Mouse (Mus musculus): ENCODE results near the gene G6pc.
"Not testable (repeated sequence)": the region's sequence is repeated elsewhere in the genome, so short reads cannot be mapped to it uniquely, and the experiment has no call there.

Gene G6pc

DNA sequence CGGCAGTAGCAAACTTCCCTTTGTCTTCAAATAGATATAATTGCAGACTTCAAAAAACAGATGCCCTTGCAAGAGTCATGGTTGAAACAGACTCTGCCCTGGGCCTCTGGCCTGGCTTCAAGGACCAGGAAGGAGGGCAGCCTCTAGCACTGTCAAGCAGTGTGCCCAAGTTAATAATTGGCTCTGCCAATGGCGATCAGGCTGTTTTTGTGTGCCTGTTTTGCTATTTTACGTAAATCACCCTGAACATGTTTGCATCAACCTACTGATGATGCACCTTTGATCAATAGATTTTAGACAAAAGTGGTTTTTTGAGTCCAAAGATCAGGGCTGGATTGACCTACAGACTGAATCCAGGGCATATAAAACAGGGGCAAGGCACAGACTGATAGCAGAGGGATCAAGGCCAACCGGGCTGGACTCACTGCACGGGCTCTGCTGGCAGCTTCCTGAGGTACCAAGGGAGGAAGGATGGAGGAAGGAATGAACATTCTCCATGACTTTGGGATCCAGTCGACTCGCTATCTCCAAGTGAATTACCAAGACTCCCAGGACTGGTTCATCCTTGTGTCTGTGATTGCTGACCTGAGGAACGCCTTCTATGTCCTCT, at the start of gene G6pc:
Gene G6pc, plus strand, starts transcription at position 236 of the 610 bp plus-strand sequence.
- no peak for DNase-seq (ENCODE audit: low spot score in 2 of 2)

DNA sequence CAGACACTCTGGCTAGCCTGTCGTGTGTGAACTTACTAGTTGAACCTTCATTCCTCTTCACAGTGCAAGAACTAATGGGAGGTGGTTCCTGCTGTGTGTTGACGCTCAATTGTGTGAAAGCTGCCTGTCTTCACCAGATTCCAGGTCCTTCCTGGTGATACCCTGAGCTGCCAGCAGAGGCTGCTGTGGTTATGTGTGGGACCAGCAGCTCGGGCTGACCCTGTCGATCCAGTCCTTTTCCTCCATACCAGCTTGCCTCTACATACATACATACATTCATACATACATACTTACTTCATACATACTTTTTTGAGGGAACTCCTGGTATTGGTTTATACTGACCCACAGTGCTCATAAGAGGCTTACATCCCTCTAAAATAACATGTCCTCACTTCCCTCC, 43.8 kb upstream of the G6pc start:
- peak in 1 of 2 experiments; percentile 63 for DNase-seq (ENCODE audit: low spot score in 2 of 2)

DNA sequence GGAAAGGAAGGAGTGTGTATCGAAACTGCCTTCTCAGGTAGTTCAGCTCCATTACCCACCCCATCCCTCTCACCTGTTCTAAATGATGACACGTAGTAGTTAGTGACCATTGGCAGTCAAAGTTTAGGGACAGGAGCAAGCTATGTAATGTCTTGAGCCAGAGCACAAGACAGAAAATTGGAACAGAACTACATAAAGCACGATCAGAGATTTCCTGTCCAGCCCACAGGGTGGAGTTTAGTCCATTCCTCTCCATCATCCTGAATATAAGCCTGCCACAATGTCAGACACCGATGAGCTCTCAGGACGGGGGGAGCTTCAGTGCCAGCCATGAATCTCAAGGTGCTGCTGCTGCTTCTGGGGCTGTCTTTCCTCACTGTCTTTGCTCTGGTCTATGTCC, 42.6 kb upstream of the G6pc start, which contains the start of gene Aoc2:
Gene Aoc2, plus strand, starts transcription at position 301 of the 400 bp plus-strand sequence.
- no peak for DNase-seq (ENCODE audit: low spot score in 2 of 2)

DNA sequence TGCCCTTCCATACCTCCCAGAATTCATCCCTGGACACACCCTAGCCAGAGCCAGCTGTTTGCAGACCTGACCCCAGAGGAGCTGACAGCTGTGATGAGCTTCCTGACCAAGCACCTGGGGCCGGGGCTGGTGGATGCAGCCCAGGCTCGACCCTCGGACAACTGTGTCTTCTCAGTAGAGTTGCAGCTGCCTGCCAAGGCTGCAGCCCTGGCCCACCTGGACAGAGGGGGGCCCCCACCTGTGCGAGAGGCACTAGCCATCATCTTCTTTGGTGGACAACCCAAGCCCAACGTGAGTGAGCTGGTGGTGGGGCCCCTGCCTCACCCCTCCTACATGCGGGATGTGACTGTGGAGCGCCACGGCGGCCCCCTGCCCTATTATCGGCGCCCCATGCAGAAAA, 42.2 kb upstream of the G6pc start:
- not testable (repeated sequence) for DNase-seq (ENCODE audit: low spot score in 2 of 2)

DNA sequence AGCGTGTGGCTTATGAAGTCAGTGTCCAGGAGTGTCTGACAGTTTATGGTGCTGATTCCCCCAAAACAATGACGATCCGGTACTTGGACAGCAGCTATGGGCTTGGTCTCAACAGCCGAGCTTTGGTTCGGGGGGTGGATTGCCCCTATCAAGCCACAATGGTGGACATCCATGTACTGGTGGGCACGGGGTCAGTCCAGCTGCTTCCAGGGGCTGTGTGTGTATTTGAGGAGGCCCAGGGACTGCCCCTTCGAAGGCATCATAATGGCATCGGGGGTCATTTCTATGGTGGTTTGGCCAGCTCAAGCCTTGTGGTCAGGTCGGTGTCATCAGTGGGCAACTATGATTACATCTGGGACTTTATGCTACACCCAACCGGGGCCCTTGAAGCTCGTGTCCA, 41.2 kb upstream of the G6pc start:
- no peak for DNase-seq (ENCODE audit: low spot score in 2 of 2)

DNA sequence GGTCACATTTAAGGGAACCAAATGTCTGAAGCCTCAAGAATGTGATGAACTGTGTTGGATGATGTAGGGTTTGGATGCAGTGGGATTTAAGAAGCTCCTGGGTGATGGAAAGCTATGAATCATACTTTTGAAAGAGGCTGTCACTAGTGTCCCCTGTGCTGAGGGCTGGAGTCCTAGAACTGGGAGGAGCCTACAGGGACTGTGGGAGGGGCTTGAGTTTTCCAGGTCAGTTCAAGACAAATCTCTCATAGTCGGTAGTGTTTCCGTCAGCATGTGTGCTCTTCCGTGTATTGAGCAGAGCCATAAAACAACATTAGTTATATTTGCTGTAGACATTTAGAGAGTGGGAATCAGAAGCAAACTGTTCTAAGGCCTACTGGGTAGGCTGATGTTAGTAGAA, 40.0 kb upstream of the G6pc start:
- DNase-seq (ENCODE audit: low spot score in 2 of 2): no peak

DNA sequence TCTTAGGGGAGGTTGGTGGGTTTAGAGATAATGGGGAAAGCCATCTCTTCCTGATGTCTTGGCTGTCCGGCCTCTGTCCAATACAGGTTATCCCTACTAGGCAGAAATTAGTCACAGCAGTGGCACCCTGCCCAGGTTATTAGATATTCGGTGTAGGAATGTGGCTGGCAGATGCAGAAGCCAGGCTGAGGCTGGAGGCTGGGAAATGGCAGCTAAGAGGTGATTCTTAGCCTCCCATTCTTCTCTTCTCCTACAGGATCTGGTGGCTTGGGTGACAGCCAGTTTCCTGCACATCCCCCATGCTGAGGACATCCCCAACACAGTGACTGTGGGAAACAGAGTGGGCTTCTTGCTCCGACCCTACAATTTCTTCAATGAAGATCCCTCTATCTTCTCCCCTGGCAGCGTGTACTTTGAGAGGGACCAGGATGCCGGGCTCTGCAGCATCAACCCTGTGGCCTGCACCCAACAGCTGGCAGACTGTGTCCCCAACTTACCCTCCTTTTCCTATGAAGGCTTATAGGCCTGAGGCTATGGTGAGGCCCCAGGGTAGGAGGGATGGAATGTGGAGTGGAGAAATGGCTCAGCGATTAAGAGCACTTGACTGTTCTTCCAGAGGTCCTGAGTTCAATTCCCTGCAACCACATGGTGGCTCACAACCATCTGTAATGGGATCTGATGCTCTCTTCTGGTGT, 38.3 kb upstream of the G6pc start:
- DNase-seq (ENCODE audit: low spot score in 2 of 2): peak; percentile 37 to 50

DNA sequence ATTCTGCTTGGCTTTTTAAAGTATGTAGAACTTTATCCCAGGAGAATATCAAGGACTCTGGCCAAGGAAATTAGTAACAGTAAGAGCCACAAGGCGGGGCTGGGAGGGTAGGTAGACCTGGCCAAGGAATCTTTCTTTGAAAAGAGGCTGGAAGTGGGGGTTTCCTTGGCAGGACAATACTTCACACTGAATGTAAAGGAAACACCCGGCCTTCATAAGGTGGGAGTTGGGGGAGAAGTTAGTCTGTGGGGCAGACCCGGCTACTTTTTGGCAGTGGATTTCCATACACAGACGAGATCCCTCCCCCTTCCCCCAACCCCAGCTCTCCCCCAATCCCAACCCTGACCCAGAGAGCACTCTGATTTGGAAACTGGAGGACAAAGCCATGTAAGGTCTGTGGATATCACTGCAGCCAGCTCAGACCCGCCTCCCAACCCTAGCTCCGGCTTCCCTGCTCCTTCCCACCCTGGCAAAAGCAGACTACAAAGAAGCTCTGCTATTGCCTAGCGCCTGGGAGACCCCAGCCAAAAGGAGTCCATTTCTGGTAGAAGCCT, 36.9 kb upstream of the G6pc start, which contains the start of gene Aoc3:
Gene Aoc3, plus strand, starts transcription at position 235 of the 554 bp plus-strand sequence.
- peak; percentile 58 to 70 for DNase-seq (ENCODE audit: low spot score in 2 of 2)

DNA sequence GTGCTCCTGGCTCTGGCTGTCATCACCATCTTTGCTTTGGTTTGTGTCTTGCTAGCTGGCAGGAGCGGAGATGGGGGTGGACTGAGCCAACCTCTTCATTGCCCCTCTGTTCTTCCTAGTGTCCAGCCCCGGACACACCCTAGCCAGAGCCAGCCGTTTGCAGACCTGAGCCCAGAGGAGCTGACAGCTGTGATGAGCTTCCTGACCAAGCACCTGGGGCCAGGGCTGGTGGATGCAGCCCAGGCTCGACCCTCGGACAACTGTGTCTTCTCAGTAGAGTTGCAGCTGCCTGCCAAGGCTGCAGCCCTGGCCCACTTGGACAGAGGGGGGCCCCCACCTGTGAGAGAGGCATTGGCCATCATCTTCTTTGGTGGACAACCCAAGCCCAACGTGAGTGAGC, 36.4 kb upstream of the G6pc start:
- not testable (repeated sequence) for DNase-seq (ENCODE audit: low spot score in 2 of 2)

DNA sequence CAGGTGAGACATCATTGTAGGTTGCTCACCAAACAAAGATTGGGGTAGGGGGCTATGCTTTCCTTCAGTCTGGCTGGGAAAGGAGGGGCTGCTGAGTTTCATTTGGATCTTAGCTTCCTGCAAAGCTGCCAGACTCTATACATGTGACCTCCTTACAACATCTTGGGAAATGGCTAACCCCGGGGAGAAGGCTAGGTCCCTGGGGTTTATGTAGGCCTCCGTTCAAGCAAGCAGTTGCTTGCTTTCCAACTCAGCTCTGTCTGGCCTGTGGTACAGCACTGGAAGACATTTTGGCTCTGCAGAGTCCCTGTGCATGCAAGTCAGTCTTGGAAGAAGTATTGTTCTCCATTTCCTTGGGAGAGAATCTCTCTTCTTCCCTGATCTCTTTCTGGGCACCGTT, 34.8 kb upstream of the G6pc start:
- DNase-seq (ENCODE audit: low spot score in 2 of 2): peak; percentile 44 to 62

DNA sequence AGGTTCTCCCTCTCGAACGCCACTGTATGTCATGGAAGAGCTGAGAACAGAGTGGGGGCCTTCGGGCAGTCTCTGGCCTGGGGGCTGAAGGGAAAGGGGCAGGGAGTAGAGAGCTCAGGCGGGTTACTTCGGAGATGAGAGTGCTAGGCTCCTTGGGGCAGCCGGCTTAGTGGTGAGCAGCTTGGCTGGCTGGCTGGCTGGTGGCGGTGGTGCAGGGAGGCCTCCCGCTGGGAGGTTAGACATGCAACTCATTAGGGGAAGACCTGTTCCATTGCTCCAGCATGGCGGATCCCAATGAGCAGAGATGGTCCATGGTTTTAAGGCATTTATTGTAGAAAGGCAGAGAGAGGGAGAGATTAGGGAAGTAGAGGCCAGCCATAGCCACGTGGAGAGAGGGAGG, 33.3 kb upstream of the G6pc start:
- DNase-seq (ENCODE audit: low spot score in 2 of 2): no peak

DNA sequence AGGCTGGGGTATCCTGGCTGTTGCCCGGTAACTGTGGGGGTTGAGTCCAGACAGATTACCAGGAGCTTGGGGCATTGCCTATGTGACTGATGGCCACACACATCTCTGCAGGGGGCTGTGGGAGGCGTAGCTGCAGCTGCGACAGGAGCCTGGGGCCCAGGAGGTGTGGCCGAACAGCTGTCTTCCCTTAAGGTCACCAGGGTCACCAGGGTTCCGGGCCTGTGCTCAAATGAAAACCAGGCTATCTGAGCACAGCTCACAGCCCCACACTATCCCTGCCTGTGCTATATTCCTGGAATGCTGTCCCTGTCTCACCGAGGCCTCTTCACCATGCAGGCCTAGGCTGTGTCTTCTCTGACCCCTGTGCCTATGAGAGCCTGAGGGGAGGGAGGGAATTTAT, 32.8 kb upstream of the G6pc start:
- DNase-seq (ENCODE audit: low spot score in 2 of 2): no peak

DNA sequence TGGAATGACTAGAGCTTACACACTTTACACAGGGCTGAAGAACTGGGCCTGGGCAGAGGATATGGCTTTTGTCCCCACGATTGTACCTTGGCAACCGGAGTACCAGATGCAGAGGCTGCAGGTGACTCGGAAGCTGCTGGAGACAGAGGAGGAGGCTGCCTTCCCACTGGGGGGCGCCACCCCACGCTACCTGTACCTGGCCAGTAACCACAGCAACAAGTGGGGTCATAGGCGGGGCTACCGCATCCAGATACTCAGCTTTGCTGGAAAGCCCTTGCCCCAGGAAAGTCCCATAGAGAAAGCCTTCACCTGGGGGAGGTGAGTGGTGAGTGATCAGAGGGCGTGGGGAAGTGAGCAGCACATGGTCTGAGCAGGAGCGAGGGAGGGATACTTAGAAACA, 31.7 kb upstream of the G6pc start:
- no peak for DNase-seq (ENCODE audit: low spot score in 2 of 2)

DNA sequence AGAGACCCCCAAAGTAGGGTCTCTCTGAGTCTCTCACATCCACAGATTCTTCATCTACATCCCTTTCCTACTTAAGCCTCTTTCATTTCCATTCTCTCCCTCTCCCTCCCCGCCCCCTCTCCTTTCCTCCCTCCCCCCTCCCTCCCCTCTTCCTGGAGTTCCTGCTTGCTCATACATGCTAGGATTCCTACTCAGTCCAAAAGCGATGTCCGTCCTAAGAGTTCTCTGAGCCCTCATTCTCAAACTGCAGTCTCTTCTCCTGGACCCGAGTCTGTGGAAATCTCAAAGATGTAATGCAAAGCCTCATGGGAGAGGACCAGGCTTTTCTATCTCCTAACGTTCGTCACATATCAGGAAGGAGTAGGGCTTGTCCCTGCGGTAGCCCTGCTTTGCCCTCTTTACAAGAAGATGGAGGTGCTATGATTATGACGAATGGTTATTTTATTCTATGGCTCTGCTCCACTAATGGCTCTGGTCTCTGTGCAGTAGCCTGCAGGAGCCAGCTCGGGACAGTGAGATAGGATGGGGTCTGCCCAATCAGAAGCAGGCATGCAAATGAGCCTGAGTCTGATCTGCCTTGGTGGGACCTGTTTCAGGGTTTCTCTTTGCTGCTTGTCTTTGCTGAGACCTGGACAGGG, 29.1 kb upstream of the G6pc start:
- no peak for DNase-seq (ENCODE audit: low spot score in 2 of 2)

DNA sequence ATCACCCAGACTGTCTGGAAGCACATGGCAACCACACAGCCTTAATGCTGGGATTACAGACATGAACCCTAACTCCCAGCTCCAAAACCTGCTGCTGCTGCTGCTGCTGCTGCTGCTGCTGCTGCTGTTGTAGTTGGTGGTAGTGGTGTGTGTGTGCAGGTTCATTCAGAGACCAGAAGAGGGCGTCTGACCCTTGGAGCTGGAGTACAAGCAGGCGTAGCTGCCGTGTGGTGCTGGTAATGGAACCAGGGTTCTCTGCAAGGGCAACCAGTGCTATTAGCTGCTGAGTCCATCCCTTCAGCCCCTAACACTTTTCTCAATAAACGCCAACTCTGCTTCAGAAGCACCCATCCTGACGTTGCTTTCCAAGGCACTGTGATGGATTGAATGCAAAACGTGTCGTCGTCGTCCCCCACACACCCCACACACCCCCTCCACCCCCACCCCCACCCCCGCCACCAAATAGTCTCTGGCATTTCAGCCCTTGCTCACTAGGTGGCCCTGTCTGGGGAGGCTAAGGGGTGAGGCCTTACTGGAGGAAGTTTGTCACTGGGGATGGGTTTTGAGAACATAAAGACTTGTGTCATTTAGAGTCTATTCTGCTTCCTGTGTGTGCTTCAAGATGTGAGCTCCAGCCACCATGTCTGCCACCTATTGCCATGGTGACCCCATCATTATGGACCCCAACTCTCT, 20.1 kb upstream of the G6pc start:
- DNase-seq (ENCODE audit: low spot score in 2 of 2): no peak

DNA sequence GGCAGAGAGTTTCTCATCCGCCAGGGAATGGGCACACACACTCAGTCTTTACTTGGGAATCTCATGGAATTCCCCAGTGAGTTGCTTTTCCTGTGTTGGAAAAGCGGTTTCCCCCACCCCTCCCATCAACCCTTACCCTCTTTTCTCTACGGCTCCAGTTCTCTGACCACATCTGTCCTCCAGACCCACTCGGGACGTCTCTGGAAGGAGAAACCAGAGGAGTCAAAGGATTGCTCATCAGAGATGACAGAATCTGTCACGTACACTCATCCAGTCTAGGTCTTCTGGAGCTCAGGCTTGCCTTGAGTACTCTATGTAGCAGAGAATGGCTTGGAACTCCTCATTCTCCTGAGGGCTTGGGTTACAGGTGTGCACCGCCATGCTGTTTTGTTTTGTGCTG, 18.6 kb upstream of the G6pc start:
- no peak for DNase-seq (ENCODE audit: low spot score in 2 of 2)

DNA sequence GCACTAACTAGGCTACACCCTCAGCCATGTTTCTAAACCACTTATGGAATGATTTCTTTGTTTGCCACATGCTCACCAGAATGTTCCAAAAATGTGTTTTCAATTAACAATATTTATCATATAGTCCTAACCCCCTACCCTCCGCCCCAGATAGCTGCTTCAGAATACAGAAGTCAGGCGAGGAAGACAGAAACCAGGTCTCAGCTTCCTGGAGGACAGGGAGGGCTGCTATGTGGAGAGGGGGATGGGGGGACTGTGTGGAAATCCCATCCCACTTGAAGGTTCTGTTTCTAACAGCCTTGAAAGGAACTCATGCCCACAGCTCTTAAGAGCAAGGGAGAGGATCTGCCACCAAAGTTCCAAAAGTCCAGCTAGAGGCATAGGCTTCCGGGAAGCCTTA, 18.1 kb upstream of the G6pc start:
- no peak for DNase-seq (ENCODE audit: low spot score in 2 of 2)

DNA sequence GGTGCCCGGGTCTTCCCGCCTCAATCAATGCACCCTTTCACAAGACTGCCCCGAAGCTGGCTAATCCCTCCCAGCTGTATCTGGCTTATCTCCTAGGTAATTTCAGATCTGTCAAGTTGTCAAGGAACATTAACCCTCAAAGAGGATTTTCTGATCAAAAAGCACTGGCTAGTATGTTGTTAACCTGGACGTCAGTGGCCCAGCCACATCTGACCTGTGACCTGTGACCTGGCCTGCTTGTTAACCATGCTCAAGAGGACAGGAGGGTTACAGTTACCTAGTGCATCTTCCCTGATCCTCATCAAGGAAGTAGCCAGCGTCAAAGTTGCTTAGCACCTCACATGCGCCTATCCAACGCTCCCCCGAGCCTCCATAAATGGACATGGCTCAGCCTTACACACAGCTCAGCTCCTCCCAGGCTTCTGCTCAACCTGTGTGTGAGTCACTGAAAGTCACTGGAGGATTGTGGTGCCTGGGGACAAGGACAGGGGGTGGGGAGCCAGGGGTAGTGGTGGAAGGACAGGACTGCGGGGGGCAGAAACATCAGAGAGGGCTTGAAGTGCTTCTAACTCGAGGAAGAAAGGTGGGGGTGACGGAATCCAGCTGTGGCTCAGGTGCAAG, 16.2 kb upstream of the G6pc start:
- DNase-seq (ENCODE audit: low spot score in 2 of 2): no peak

DNA sequence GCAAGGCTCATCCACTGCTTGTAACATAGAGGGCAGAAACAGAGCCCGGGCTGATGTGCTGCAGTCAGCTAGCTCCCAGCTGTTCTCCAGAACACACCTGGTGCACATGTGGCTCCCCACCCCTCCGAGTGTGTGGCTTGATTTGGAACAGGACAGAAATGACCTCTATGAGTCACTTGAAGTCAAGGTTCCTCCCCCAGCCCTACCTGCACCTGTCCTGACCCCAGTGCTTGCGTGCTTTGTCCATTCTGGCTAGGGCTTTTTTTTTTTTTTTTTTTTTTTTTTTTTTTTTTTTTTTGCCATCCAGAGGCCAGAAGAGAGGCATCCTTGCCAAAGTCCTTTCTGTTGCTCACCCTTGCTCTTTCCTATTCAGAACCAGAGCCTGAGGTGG, 15.6 kb upstream of the G6pc start:
- DNase-seq (ENCODE audit: low spot score in 2 of 2): no peak

DNA sequence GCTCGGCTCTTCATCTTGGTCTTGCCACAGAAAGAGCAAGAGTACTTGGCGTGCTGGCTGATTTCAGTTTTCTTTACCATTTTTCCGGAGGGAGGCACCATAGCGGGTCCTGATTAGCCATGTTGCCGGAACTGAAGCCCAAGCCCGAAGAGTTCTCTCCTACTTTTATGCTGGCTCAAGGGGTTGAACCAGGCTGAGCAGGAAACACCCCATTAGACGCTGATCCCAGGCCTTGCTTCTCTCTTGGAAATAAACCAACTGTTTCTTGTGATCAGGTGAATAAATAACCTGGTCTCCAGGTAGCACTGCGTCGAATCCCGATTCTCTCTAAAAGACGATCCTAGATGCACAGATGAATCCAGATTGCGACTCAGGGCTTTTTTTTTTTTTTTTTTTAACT, 13.9 kb upstream of the G6pc start:
- no peak for DNase-seq (ENCODE audit: low spot score in 2 of 2)

DNA sequence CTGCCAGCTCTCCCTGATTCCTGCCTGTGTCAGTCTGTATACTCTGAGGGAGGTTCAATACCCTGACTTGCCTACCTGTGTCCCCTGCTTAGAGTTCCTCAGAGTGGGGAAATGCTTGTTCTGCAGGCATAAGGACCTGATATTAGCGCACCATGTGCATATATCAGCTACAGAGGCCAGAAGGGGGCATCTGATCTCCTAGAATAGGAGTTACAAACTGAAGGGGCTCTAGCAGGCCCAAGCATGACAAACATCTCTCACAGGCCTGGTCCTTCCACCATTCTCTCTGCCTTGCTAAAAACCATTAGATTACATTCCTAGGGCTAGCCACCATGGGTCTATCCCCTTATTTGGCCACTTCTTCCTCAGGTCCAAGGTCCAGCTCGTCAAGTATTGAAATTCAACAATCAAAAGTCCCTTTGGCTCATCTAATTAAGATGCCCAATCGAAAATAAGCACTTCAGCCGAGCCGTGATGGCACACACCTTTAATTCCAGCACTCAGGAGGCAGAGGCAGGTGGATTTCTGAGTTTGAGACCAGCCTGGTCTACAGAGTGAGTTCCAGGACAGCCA, 12.8 kb upstream of the G6pc start:
- no peak for DNase-seq (ENCODE audit: low spot score in 2 of 2)

Measured in heart, adult 9 months (tissue).